Mouse (Mus musculus): ENCODE data around the gene Fmnl1.
"Not testable (repeated sequence)": the region's sequence is repeated elsewhere in the genome, so short reads cannot be mapped to it uniquely, and the experiment has no call there.

The Fmnl1 gene

GRCm38 (mm10) chr11:103184891-103185290, 14.0 kb downstream of the Fmnl1 start:
- peak in 1 of 2 experiments; percentile 23 for DNase-seq

- DNase-seq = no peak
These were observed 21.5 kb downstream of the Fmnl1 start for GRCm38 (mm10) chr11:103192230-103192955.

- DNase-seq = no peak
These were observed 22.3 kb downstream of the Fmnl1 start for GRCm38 (mm10) chr11:103192956-103193824.

GRCm38 (mm10) chr11:103193825-103194168, 22.9 kb downstream of the Fmnl1 start:
- no peak for DNase-seq

- no peak for DNase-seq
These were observed 24.3 kb downstream of the Fmnl1 start for GRCm38 (mm10) chr11:103195236-103195635.

GRCm38 (mm10) chr11:103195656-103196055, 24.7 kb downstream of the Fmnl1 start:
- no peak for DNase-seq

GRCm38 (mm10) chr11:103197340-103197739, 26.4 kb downstream of the Fmnl1 start:
- no peak for DNase-seq

- DNase-seq = no peak
These were observed 27.4 kb downstream of the Fmnl1 start for GRCm38 (mm10) chr11:103198339-103198738.

GRCm38 (mm10) chr11:103198911-103199803, 28.2 kb downstream of the Fmnl1 start:
- no peak for DNase-seq

- DNase-seq = no peak
These were observed 30.8 kb downstream of the Fmnl1 start for GRCm38 (mm10) chr11:103201664-103202063.

- no peak for DNase-seq
These were observed 31.5 kb downstream of the Fmnl1 start for GRCm38 (mm10) chr11:103202376-103202775.

- DNase-seq = no peak
These were observed 35.3 kb downstream of the Fmnl1 start for GRCm38 (mm10) chr11:103206203-103206602.

- no peak for DNase-seq
These were observed 37.6 kb downstream of the Fmnl1 start, which contains the start of gene 1700023F06Rik for GRCm38 (mm10) chr11:103208458-103208857. Gene 1700023F06Rik, minus strand, starts transcription at chr11:103208558.

GRCm38 (mm10) chr11:103210291-103210690, 39.4 kb downstream of the Fmnl1 start:
- DNase-seq = no peak

GRCm38 (mm10) chr11:103213712-103214111, 42.8 kb downstream of the Fmnl1 start:
- no peak for DNase-seq

GRCm38 (mm10) chr11:103215355-103215754, 44.4 kb downstream of the Fmnl1 start:
- DNase-seq = no peak

- DNase-seq = peak; percentile 72 to 80
These were observed 47.0 kb downstream of the Fmnl1 start, which contains the start of gene Spata32 for GRCm38 (mm10) chr11:103217790-103218516. Gene Spata32, minus strand, starts transcription at chr11:103218432.

GRCm38 (mm10) chr11:103218517-103218901, 47.6 kb downstream of the Fmnl1 start:
- no peak for DNase-seq

- no peak for DNase-seq
These were observed 48.4 kb downstream of the Fmnl1 start for GRCm38 (mm10) chr11:103219259-103219658.

GRCm38 (mm10) chr11:103219995-103220394, 49.1 kb downstream of the Fmnl1 start:
- no peak for DNase-seq

GRCm38 (mm10) chr11:103221437-103221836, 50.5 kb downstream of the Fmnl1 start:
- no peak for DNase-seq

GRCm38 (mm10) chr11:103222718-103223117, 51.8 kb downstream of the Fmnl1 start:
- not testable (repeated sequence) for DNase-seq
